Mouse (Mus musculus) gastrocnemius, adult 2 months (tissue): Measurements from ENCODE around the gene Lmna. TPM values are rescaled to one million over a fixed set of nuclear protein-coding genes. Genes with fewer than 3 reads are reported as not detected.

ENCODE experiments used
- DNase-seq: peaks from one replicate; pipeline ENCODE4 v3.0.0; 2022
- H3K27ac ChIP-seq: fragments of 200-600 bp; 2 replicates; pipeline ENCODE4 v1.8.1; 2022; ENCODE audit warnings: mild to moderate bottlenecking
- H3K4me3 ChIP-seq: fragments of 200-600 bp; 2 replicates; pipeline ENCODE4 v1.8.1; 2022; ENCODE audit warnings: mild to moderate bottlenecking, moderate library complexity
- CTCF ChIP-seq: fragments of 200-600 bp; IDR thresholded peaks from 2 replicates; pipeline ENCODE4 v1.8.1; 2022; ENCODE audit warnings: antibody characterized with exemption, mild to moderate bottlenecking, moderate library complexity
- intact Hi-C: fragments of 180-260 bp; cut with DNase I; formaldehyde crosslinking; loops from one replicate; pipeline ENCODE4 v1.15.1; 2025
- long read RNA-seq, 2 experiments: library from polyadenylated mRNA; stranded (forward); transcript quantifications; one replicate each; pipeline ENCODE4 v2.0.0; 2021
- total RNA-seq, 2 experiments: library from RNA; stranded (reverse); gene quantifications; 2 replicates each; pipeline ENCODE4 v1.2.3; 2021

The Lmna gene
- total RNA-seq, result 10 to 100 TPM; 67.5 to 82.5 TPM
- long read RNA-seq, experiment 1, transcript Lmna-201 (12 exons, 3,156 nt), result major isoform, 108 of 294 reads
- long read RNA-seq, experiment 1, transcript Lmna-203 (10 exons, 2,021 nt), result minor isoform, 96 of 294 reads
- long read RNA-seq, experiment 1, partial matches to known transcripts, result 75 of 294 reads
- long read RNA-seq, experiment 1, other reads (novel, unspliced or antisense), result 11 of 294 reads
- long read RNA-seq, experiment 2, transcript Lmna-201 (12 exons, 3,156 nt), result minor isoform, 80 of 269 reads
- long read RNA-seq, experiment 2, transcript Lmna-203 (10 exons, 2,021 nt), result major isoform, 109 of 269 reads
- long read RNA-seq, experiment 2, partial matches to known transcripts, result 67 of 269 reads
- long read RNA-seq, experiment 2, other reads (novel, unspliced or antisense), result 11 of 269 reads

GRCm38 (mm10) chr3:88509692-88510420 is at the start of gene Lmna:
Gene Lmna, minus strand, starts transcription at chr3:88509956.
- peak within 1 kb of the TSS; percentile 93 for H3K27ac ChIP-seq
- peak; percentile 96 for DNase-seq
- peak within 1 kb of the TSS; percentile 75 for H3K4me3 ChIP-seq
- intact Hi-C loops, result no loop called here
- TF ChIP-seq CTCF, result peak; percentile 51

GRCm38 (mm10) chr3:88556616-88557015 is 46.9 kb upstream of the Lmna start:
- intact Hi-C loops, result no loop called here
- TF ChIP-seq CTCF, result no peak
- Histone ChIP-seq H3K4me3 (no peak overlapping the region), H3K27ac (no peak overlapping the region)
- DNase-seq, result no peak

DNA sequence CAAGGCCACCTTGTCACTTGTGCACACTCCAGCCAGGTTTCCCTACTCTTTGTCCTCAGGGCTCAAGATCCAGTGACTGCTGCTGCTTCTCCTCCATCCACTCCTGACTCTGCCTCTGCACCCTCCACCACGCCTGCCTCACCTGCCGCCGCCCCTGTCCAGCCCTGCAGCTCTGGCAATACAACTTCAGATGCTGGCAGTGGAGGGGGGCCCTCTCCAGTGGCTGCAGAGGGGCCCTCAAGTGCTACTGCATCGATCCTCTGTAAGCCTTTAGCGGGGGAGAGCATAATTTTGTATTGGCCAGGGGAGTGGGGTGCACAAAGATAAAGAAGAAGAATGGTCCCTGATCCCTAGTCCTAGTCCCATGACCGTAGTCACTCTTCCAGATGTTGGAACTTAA is 46.0 kb upstream of the Lmna start:
- TF ChIP-seq CTCF, result no peak
- DNase-seq, result no peak
- intact Hi-C loops, result no loop called here
- Histone ChIP-seq H3K27ac (no peak overlapping the region), H3K4me3 (no peak overlapping the region)

GRCm38 (mm10) chr3:88555069-88555605 is 45.4 kb upstream of the Lmna start:
- intact Hi-C loops, result no loop called here
- H3K4me3 ChIP-seq, result peak overlapping the region; percentile 92
- H3K27ac ChIP-seq, result no peak overlapping the region
- no peak for TF ChIP-seq CTCF
- no peak for DNase-seq

DNA sequence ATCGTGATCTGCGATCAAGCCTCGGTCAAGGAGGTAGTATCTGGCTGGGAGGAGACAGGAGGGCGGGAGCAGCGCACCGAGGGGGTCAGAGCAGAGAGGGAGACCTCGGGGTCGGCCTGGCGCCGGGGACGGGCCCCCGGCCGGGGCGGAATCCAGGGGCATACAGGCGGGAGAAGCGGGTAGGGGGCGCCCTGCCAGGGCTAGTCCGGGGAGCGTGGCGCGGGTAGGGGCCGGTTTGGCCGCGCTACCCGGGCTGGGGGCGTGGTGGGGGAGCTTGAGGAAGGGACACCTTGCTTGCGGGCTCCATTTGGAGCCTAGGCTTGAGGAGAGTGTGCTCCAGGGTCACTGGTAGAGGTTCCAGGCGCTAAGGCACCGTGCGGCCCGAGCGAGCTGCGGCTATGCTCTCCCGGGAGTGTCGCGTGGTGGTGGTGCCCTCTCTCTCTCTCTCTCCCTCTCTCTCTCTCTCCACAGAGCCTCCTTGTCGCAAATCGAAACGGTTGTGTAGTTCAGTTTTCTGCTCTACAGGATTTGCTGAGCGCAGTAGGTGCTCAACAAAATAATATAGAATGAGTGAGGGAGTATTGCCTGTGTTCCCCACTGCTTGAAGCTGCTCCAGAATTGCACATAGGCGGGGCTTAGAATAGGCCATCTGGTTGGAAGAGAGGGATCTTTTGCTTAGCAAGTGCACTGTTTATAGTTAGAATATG is 44.3 kb upstream of the Lmna start:
- DNase-seq, result no peak
- intact Hi-C loops, result no loop called here
- peak overlapping the region; percentile 99 for H3K27ac ChIP-seq
- H3K4me3 ChIP-seq, result peak overlapping the region; percentile 92
- no peak for TF ChIP-seq CTCF

GRCm38 (mm10) chr3:88553525-88553879 is 43.7 kb upstream of the Lmna start, which contains the start of gene Ubqln4:
Gene Ubqln4, plus strand, starts transcription at chr3:88553758.
- peak within 1 kb of the TSS; percentile 92 for H3K4me3 ChIP-seq
- intact Hi-C loops, result no loop called here
- TF ChIP-seq CTCF, result peak; percentile 93
- peak; percentile 96 for DNase-seq
- peak within 1 kb of the TSS; percentile 99 for H3K27ac ChIP-seq

DNA sequence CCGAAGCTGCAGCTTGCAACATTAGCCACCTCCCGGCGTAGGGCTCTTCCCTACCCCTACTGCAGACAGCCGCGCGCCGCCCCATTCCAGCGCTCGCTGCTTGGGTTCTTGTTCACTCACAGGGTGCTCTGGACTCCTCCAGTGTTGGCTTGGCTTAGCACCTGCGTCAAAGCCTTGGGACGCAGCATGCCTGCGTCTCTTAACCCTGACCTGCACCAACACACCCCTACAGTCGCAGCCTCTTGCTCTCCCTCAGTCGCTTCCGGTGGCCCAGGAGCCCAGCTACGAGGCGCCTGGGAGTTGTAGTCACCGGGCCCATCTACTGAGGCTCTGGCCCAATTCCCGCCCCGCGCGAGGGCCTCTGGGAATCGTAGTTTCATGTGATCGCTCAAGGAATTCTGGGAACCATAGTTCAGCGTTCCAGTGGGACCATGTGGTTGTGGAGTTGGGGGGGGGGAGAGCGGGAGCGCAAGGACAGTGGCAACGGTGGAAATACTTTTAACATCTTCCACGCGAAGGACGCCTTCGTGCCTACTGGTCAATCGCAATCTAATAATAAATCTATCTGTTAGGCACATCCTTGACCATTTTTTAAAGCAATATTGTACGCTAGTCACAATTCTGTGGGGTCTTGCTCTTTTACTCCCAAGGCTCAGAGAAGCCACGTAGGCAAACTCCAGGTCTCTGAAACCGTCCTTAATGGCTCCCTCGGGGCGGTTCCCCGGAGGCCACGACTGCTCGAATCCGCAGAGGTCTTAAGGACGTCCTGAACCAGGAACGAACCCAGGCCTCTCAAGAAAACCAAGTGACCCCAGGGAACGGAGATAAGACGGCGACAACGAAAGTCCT is 43.1 kb upstream of the Lmna start, which contains the start of gene Lamtor2:
Gene Lamtor2 (minus strand): TSS at position 399 of the 849 bp plus-strand sequence.
- Histone ChIP-seq H3K4me3 (peak within 1 kb of the TSS; percentile 92), H3K27ac (peak within 1 kb of the TSS; percentile 99)
- intact Hi-C loops, result no loop called here
- TF ChIP-seq CTCF, result no peak
- peak; percentile 99 for DNase-seq

GRCm38 (mm10) chr3:88552082-88552645 is 42.4 kb upstream of the Lmna start:
- no peak for DNase-seq
- intact Hi-C loops, result no loop called here
- Histone ChIP-seq H3K27ac (peak overlapping the region; percentile 99), H3K4me3 (peak overlapping the region; percentile 92)
- TF ChIP-seq CTCF, result no peak

DNA sequence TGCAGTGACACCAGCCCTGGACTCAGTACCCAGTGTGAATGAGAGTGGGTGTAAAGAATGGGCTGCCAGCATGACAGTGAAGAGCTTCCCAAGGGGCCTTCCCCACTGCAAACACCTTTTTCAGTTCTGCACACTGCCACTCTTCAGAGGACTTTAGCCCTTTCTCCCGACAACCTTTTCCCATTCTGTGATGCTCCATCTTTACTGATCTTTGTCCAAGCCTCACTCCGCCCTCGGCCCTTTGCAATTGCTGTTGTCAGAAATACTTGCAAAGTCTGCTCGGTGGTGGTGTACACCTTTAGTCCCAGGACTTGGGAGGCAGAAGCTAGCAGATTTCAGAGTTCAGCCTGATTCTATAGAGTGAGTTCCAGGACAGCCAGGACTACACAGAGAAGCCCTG is 41.8 kb upstream of the Lmna start:
- intact Hi-C loops, result no loop called here
- Histone ChIP-seq H3K27ac (peak overlapping the region; percentile 99), H3K4me3 (peak overlapping the region; percentile 92)
- DNase-seq, result no peak
- no peak for TF ChIP-seq CTCF

GRCm38 (mm10) chr3:88548180-88548917 is 38.6 kb upstream of the Lmna start, which contains the start of gene Rab25:
Gene Rab25, minus strand, starts transcription at chr3:88548300.
- no peak for TF ChIP-seq CTCF
- Histone ChIP-seq H3K27ac (no peak within 1 kb of the TSS), H3K4me3 (no peak within 1 kb of the TSS)
- intact Hi-C loops, result no loop called here
- no peak for DNase-seq
